Mouse (Mus musculus) midbrain, embryonic 13.5 days (tissue): ENCODE results near the gene Hist1h2ac. TPM values are rescaled to one million over a fixed set of nuclear protein-coding genes. Genes with fewer than 3 reads are reported as not detected.
"Not testable (repeated sequence)": the region's sequence is repeated elsewhere in the genome, so short reads cannot be mapped to it uniquely, and the experiment has no call there.

Experiments used
- ATAC-seq: fragments of 200-750 bp; cut with Nextera tagmentation; 2 replicates; pipeline ENCODE4 v1.8.0; 2017; ENCODE audit warnings: mild to moderate bottlenecking, moderate TSS enrichment, moderate library complexity
- H3K27ac ChIP-seq: fragments of 300-500 bp; sonication (generic); 2 replicates; pipeline ENCODE4 v1.5.1; 2015; ENCODE audit warnings: inconsistent platforms, mild to moderate bottlenecking, moderate library complexity
- H3K27me3 ChIP-seq: fragments of 300-500 bp; sonication (generic); 2 replicates; pipeline ENCODE4 v1.6.1; 2015; ENCODE audit warnings: mild to moderate bottlenecking, inconsistent platforms
- H3K36me3 ChIP-seq: fragments of 300-500 bp; sonication (generic); 2 replicates; pipeline ENCODE4 v1.6.1; 2015; ENCODE audit warnings: mild to moderate bottlenecking, inconsistent platforms
- H3K4me1 ChIP-seq: fragments of 300-500 bp; sonication (generic); replicated peaks from 2 replicates; pipeline ENCODE4 v1.6.1; 2015; ENCODE audit warnings: inconsistent platforms
- H3K4me2 ChIP-seq: fragments of 300-500 bp; sonication (generic); replicated peaks from 2 replicates; pipeline ENCODE4 v1.6.1; 2015; ENCODE audit warnings: moderate library complexity, mild to moderate bottlenecking, inconsistent platforms
- H3K4me3 ChIP-seq: fragments of 300-500 bp; sonication (generic); replicated peaks from 2 replicates; pipeline ENCODE4 v1.5.1; 2015; ENCODE audit warnings: mild to moderate bottlenecking, inconsistent platforms
- H3K9ac ChIP-seq: fragments of 300-500 bp; sonication (generic); replicated peaks from 2 replicates; pipeline ENCODE4 v1.6.1; 2015; ENCODE audit warnings: mild to moderate bottlenecking, inconsistent platforms
- H3K9me3 ChIP-seq: fragments of 300-500 bp; sonication (generic); 2 replicates; pipeline ENCODE4 v1.6.1; 2016; ENCODE audit warnings: mild to moderate bottlenecking, inconsistent platforms
- WGBS: fragments of 180-500 bp; shearing (Covaris S2); methylation state at CpG from one replicate; pipeline ENCODE4 v1.1.7; 2015; 5-methylcytosine and 5-hydroxymethylcytosine counted together
- polyA plus RNA-seq: library from polyadenylated mRNA; unstranded; fragments of >200 nt; fragmentation: Nextera tagmentation; extraction: Ambion mirVana; gene quantifications from 2 replicates; pipeline ENCODE4 v1.2.1, GENCODE M21; 2015

The Hist1h2ac gene
- 0.69 and 1.1 TPM in 2 replicates for polyA plus RNA-seq

- H3K4me3 ChIP-seq = peak within 1 kb of the TSS; percentile 51
- H3K9me3 ChIP-seq = no peaks in the 10 kb centered on the region
- H3K36me3 ChIP-seq = no peaks in the 10 kb centered on the region
- peaks cover 24% of the 10 kb centered on the region for H3K4me1 ChIP-seq
- under 1% methylated on average over 32 of the region's 32 CpGs for WGBS
- H3K9ac ChIP-seq = peak within 1 kb of the TSS; percentile 69
- peak; percentile 99 for ATAC-seq
- peak within 1 kb of the TSS; percentile 77 for H3K4me2 ChIP-seq
- peak within 1 kb of the TSS; percentile 96 for H3K27ac ChIP-seq
- no peaks in the 10 kb centered on the region for H3K27me3 ChIP-seq
These were observed at the start of gene Hist1h2ac, which contains the start of gene Hist1h2bc for GRCm38 (mm10) chr13:23683755-23684281. TSS of gene Hist1h2ac (minus strand) at chr13:23683948. TSS of gene Hist1h2bc (plus strand) at chr13:23684199.

- H3K4me3 ChIP-seq = no peak overlapping the region
- H3K4me1 ChIP-seq = no peaks in the 10 kb centered on the region
- no peaks in the 10 kb centered on the region for H3K36me3 ChIP-seq
- H3K9ac ChIP-seq = no peak overlapping the region
- no peaks in the 10 kb centered on the region for H3K9me3 ChIP-seq
- no peak for ATAC-seq
- WGBS = 27% methylated on average over 8 of the region's 8 CpGs
- no peaks in the 10 kb centered on the region for H3K27me3 ChIP-seq
- H3K27ac ChIP-seq = no peak overlapping the region
- H3K4me2 ChIP-seq = no peak overlapping the region
These were observed 48.5 kb upstream of the Hist1h2ac start for GRCm38 (mm10) chr13:23732156-23732804.

GRCm38 (mm10) chr13:23730479-23730878, 46.7 kb upstream of the Hist1h2ac start:
- H3K9ac ChIP-seq = no peak overlapping the region
- H3K4me2 ChIP-seq = no peak overlapping the region
- H3K9me3 ChIP-seq = no peaks in the 10 kb centered on the region
- WGBS = 65% methylated on average over 8 of the region's 8 CpGs
- ATAC-seq = no peak
- H3K27ac ChIP-seq = no peak overlapping the region
- no peaks in the 10 kb centered on the region for H3K4me1 ChIP-seq
- no peak overlapping the region for H3K4me3 ChIP-seq
- no peaks in the 10 kb centered on the region for H3K27me3 ChIP-seq
- H3K36me3 ChIP-seq = no peaks in the 10 kb centered on the region

GRCm38 (mm10) chr13:23729706-23730105, 46.0 kb upstream of the Hist1h2ac start:
- WGBS = 97% methylated on average over 5 of the region's 5 CpGs

DNA sequence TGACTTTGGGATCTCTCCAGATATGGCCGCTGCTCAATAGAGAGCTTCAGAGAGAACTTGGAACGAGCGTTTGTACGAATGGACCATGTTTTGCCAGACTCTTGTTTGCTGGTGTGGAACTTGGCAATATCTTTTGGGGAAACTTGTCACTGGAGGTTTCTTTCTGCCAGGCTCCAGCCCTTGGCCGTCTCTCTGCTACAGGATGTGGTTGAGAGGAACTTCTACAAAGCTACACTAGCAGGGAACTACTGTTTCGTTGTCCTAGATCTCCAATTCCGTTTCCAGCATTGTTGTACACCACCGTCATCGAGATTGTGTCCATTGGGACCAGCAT, 45.4 kb upstream of the Hist1h2ac start:
- Histone ChIP-seq H3K4me1 (no peaks in the 10 kb centered on the region), H3K9ac (no peak overlapping the region), H3K27ac (no peak overlapping the region), H3K36me3 (no peaks in the 10 kb centered on the region), H3K9me3 (no peaks in the 10 kb centered on the region), H3K27me3 (no peaks in the 10 kb centered on the region), H3K4me2 (no peak overlapping the region), H3K4me3 (no peak overlapping the region)
- 93% methylated on average over 9 of the region's 9 CpGs for WGBS
- ATAC-seq = no peak

More at GRCm38 (mm10) chr13:23729706-23730105, 46.0 kb upstream of the Hist1h2ac start:
- Histone ChIP-seq H3K4me1 (no peaks in the 10 kb centered on the region), H3K4me3 (no peak overlapping the region), H3K9me3 (no peaks in the 10 kb centered on the region), H3K9ac (no peak overlapping the region), H3K27ac (no peak overlapping the region), H3K4me2 (no peak overlapping the region), H3K27me3 (no peaks in the 10 kb centered on the region), H3K36me3 (no peaks in the 10 kb centered on the region)
- no peak for ATAC-seq

DNA sequence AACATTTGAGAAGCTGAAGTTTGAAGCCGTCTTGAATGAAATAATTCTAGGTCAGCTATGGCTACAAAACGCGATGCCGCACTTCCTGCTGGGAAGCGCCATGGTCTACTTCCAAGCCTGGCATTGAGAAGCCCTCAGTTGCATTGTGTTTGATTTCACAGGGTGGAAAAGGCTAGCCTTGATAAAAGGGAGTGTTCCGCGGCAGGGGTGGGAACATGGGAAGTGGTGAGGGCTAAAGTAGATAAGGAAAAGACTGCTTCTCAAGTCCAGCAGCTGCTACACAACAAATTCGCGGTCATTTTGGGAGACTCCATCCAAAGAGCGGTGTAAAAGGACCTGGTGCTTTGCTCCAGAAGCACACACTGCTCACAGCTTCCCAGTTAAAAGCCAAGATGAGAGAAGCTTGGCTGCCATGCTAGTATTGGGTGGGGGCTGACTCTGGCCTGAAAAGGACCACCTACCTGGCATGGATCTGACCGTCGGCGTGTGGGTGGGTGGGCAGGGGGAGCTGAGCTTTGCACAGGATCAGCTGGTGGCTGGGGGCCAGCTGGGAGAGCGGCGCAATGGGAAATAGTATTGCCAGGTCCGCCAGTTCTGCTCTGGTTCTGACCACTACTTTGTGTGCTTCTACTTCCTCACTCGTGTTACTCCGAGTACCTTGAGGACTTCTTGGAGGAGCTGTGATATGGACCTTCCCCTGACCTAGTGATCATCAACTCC, 44.9 kb upstream of the Hist1h2ac start:
- Histone ChIP-seq H3K27me3 (no peaks in the 10 kb centered on the region), H3K4me1 (no peaks in the 10 kb centered on the region), H3K27ac (no peak overlapping the region), H3K9me3 (no peaks in the 10 kb centered on the region), H3K4me2 (no peak overlapping the region), H3K9ac (no peak overlapping the region), H3K36me3 (no peaks in the 10 kb centered on the region), H3K4me3 (no peak overlapping the region)
- WGBS = 90% methylated on average over 18 of the region's 18 CpGs
- no peak for ATAC-seq

DNA sequence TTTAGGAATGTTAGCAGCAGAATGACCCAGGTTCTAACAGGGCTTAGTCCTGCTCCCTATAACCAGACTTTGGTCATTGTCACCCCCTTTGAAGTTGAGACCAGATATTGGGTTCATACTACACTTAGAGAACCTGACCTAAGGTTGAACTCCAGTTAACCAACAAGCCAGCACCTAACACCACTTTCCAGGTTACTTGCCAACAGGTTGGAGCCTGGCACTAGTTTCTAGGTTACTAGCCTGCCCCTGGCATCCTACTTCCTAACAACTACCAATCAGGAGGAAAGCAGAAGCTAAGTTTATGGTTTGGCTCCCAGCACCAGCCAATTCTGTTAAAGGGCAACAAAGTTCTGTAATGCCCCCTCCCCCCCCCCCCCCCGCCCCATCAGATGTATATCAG, 41.5 kb upstream of the Hist1h2ac start:
- H3K27ac ChIP-seq = no peak overlapping the region
- ATAC-seq = no peak
- no CpG with 5 or more reads among the region's 1 CpGs for WGBS

GRCm38 (mm10) chr13:23724239-23724638, 40.5 kb upstream of the Hist1h2ac start:
- Histone ChIP-seq H3K27ac (no peak overlapping the region), H3K9me3 (no peaks in the 10 kb centered on the region), H3K36me3 (no peaks in the 10 kb centered on the region), H3K4me1 (no peaks in the 10 kb centered on the region), H3K9ac (no peak overlapping the region), H3K4me2 (no peak overlapping the region), H3K27me3 (no peaks in the 10 kb centered on the region), H3K4me3 (no peak overlapping the region)
- 84% methylated on average over 4 of the region's 4 CpGs for WGBS
- ATAC-seq = no peak

More for the DNA sequence above, 41.5 kb upstream of the Hist1h2ac start:
- no peak overlapping the region for H3K9ac ChIP-seq
- H3K4me3 ChIP-seq = no peak overlapping the region
- H3K4me2 ChIP-seq = no peak overlapping the region
- H3K36me3 ChIP-seq = no peaks in the 10 kb centered on the region
- H3K4me1 ChIP-seq = no peaks in the 10 kb centered on the region
- H3K27me3 ChIP-seq = no peaks in the 10 kb centered on the region
- H3K9me3 ChIP-seq = no peaks in the 10 kb centered on the region

GRCm38 (mm10) chr13:23717593-23718245, 34.0 kb upstream of the Hist1h2ac start:
- ATAC-seq, H3K9ac ChIP-seq, H3K4me2 ChIP-seq, H3K4me3 ChIP-seq, H3K36me3 ChIP-seq, H3K9me3 ChIP-seq, H3K27ac ChIP-seq, H3K27me3 ChIP-seq, H3K4me1 ChIP-seq: not testable (repeated sequence)
- WGBS = 19% methylated on average over 2 of the region's 2 CpGs

DNA sequence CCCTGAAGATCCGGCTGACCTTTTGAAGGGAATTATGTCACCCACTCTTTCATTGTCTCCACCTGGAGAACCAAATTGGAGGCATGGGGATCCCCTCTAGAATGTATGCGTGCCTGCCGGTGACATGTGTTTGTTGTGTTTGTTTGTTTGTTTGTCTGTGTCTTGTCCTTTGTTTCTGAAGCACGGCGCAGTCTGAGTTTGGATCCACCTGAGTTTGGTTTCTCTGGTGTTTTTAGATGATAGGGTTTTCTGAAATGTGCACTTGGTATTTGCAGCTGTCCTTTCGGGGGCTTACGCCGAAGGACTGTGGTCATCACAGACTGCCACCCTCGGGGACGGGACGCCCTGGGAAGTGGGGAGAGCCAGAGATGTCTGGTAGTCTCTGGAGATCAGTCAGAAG, 33.4 kb upstream of the Hist1h2ac start:
- Histone ChIP-seq H3K9me3 (no peaks in the 10 kb centered on the region), H3K4me1 (no peaks in the 10 kb centered on the region), H3K27ac (no peak overlapping the region), H3K4me3 (no peak overlapping the region), H3K9ac (no peak overlapping the region), H3K36me3 (no peaks in the 10 kb centered on the region), H3K27me3 (no peaks in the 10 kb centered on the region), H3K4me2 (no peak overlapping the region)
- WGBS = 62% methylated on average over 11 of the region's 11 CpGs
- ATAC-seq = no peak

- ATAC-seq = no peak
- Histone ChIP-seq H3K4me1 (no peaks in the 10 kb centered on the region), H3K27ac (no peak overlapping the region), H3K4me3 (no peak overlapping the region), H3K9me3 (no peaks in the 10 kb centered on the region), H3K9ac (no peak overlapping the region), H3K27me3 (peaks cover 3% of the 10 kb centered on the region; the same call in 1 of the 2 replicates), H3K4me2 (no peak overlapping the region), H3K36me3 (no peaks in the 10 kb centered on the region)
- 88% methylated on average over 5 of the region's 5 CpGs for WGBS
These were observed 32.7 kb upstream of the Hist1h2ac start for GRCm38 (mm10) chr13:23716261-23717042.
